15 mouse cellular contexts compared by ENCODE assay signal in the genomic region with DNA sequence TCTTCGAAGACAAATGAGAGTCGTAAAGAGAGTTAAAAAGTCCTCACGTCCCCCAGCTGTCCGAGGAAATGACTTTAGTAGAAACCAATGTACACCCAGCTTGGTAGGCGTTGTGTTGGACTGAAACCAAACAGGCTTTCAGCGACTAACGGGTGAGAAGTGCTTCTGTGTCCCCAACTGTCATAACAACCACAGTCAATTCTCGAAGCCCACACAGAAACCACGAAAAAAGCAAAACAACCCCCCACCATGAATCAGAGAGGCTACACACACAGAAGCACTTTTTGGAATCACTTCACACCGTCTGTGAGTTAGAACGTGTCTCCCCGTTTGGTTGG.
DNase-seq lines count a peak whose midpoint lies in the region; ATAC-seq and TF ChIP-seq lines count a peak whose summit lies in the region.
"Had no signal": no experiment of that assay in that cellular context is flagged by ENCODE, and none has a peak within 500 bp of the region (broad histone marks: within the 10 kb centered on the region; RNA-seq: fewer than 3 reads in every experiment).

No protein-coding gene starts in this region.

- no peak for ATAC-seq in intestine, embryonic 14.5 days (replicated peaks; ENCODE audit: low FRiP score, low TSS enrichment, low read depth)
- no peak for ATAC-seq in intestine, postnatal 0 days
- ATAC-seq in hindbrain, embryonic 13.5 days (ENCODE audit: low FRiP score), result no peak
- ATAC-seq: forebrain, embryonic 13.5 days; Patski had no signal

- H3K27ac ChIP-seq in intestine, embryonic 14.5 days (ENCODE audit: low read depth), result peak overlapping the region; percentile 47; the same call in 1 of the 2 replicates
- H3K27ac ChIP-seq in intestine, postnatal 0 days (ENCODE audit: low read depth, low read length), result no peak overlapping the region
- peak overlapping the region; percentile 79 for H3K27ac ChIP-seq in layer of hippocampus, adult 2 months
- H3K27ac ChIP-seq in hindbrain, embryonic 13.5 days, result no peak overlapping the region
- H3K27ac ChIP-seq: forebrain, embryonic 13.5 days; hindbrain, embryonic 15.5 days; liver, embryonic 15.5 days had no signal

- H3K4me1 ChIP-seq in intestine, embryonic 14.5 days (replicated peaks; ENCODE audit: control insufficient read depth, insufficient read depth, low read length), result 0 out of 2 replicates have a peak, but pooled peaks cover 13% of the 10 kb centered on the region
- no peaks in the 10 kb centered on the region for H3K4me1 ChIP-seq in intestine, postnatal 0 days (replicated peaks; ENCODE audit: control insufficient read depth, insufficient read depth, low read length)
- peaks cover 35% of the 10 kb centered on the region for H3K4me1 ChIP-seq in hindbrain, embryonic 13.5 days (replicated peaks)

- TF ChIP-seq CTCF in intestine, postnatal 0 days (IDR thresholded peaks at IDR 0.05; ENCODE audit: low read depth), result no peak
- TF ChIP-seq CTCF in layer of hippocampus, adult 2 months (conservative IDR thresholded peaks at IDR 0.05), result no peak

- no peaks in the 10 kb centered on the region for H3K27me3 ChIP-seq in intestine, embryonic 14.5 days (replicated peaks; ENCODE audit: control insufficient read depth, insufficient read depth, low read length)
- no peaks in the 10 kb centered on the region for H3K27me3 ChIP-seq in intestine, postnatal 0 days (replicated peaks; ENCODE audit: control insufficient read depth, insufficient read depth, low read length)
- H3K27me3 ChIP-seq in hindbrain, embryonic 13.5 days, result no peaks in the 10 kb centered on the region
- H3K27me3 ChIP-seq: forebrain, embryonic 13.5 days; hindbrain, embryonic 15.5 days; liver, embryonic 15.5 days; megakaryocyte, embryonic 14.5 days; Patski had no signal

- WGBS in intestine, embryonic 14.5 days, result 60% methylated on average over 12 of the region's 12 CpGs
- WGBS in intestine, postnatal 0 days, result 69% methylated on average over 12 of the region's 12 CpGs
- WGBS in hindbrain, embryonic 13.5 days, result 89% methylated on average over 12 of the region's 12 CpGs

- no peaks in the 10 kb centered on the region for H3K36me3 ChIP-seq in intestine, embryonic 14.5 days (ENCODE audit: control insufficient read depth, insufficient read depth, low read length)
- H3K36me3 ChIP-seq in intestine, postnatal 0 days (ENCODE audit: control insufficient read depth, insufficient read depth), result no peaks in the 10 kb centered on the region
- H3K36me3 ChIP-seq in hindbrain, embryonic 13.5 days, result no peaks in the 10 kb centered on the region
- H3K36me3 ChIP-seq: hindbrain, embryonic 15.5 days; liver, embryonic 15.5 days had no signal

- DNase-seq in intestine, embryonic 14.5 days (ENCODE audit: low spot score), result no peak
- peak; percentile 35 for DNase-seq in thymus, postnatal 0 days (ENCODE audit: low spot score)
- no peak for DNase-seq in thymus, postnatal 25 days
- peak; percentile 65 to 76 for DNase-seq in layer of hippocampus, adult 2 months (ENCODE audit: low spot score in 2 of 2)
- no peak for DNase-seq in urinary bladder, postnatal 10 days (ENCODE audit: low spot score)
- DNase-seq in adipocyte (ENCODE audit: low spot score), result no peak
- DNase-seq: adrenal gland, postnatal 10 days; right cerebral cortex, postnatal 4 days had no signal

- no peak overlapping the region for H3K4me2 ChIP-seq in intestine, embryonic 14.5 days (ENCODE audit: low read length)
- no peak overlapping the region for H3K4me2 ChIP-seq in intestine, postnatal 0 days (replicated peaks; ENCODE audit: low read depth)
- no peak overlapping the region for H3K4me2 ChIP-seq in hindbrain, embryonic 13.5 days
- H3K4me2 ChIP-seq: forebrain, embryonic 13.5 days; hindbrain, embryonic 15.5 days; liver, embryonic 15.5 days had no signal

- H3K9ac ChIP-seq in intestine, embryonic 14.5 days (ENCODE audit: low read length), result no peak overlapping the region
- no peak overlapping the region for H3K9ac ChIP-seq in intestine, postnatal 0 days (ENCODE audit: low read depth, low read length)
- no peak overlapping the region for H3K9ac ChIP-seq in hindbrain, embryonic 13.5 days
- H3K9ac ChIP-seq: forebrain, embryonic 13.5 days; hindbrain, embryonic 15.5 days; liver, embryonic 15.5 days had no signal

- H3K4me3 ChIP-seq in intestine, embryonic 14.5 days (ENCODE audit: low read depth, low read length), result no peak overlapping the region
- no peak overlapping the region for H3K4me3 ChIP-seq in intestine, postnatal 0 days (ENCODE audit: low read depth, low read length)
- no peak overlapping the region for H3K4me3 ChIP-seq in layer of hippocampus, adult 2 months
- no peak overlapping the region for H3K4me3 ChIP-seq in hindbrain, embryonic 13.5 days
- H3K4me3 ChIP-seq: forebrain, embryonic 13.5 days; hindbrain, embryonic 15.5 days; liver, embryonic 15.5 days; megakaryocyte, embryonic 14.5 days had no signal

- H3K9me3 ChIP-seq in intestine, embryonic 14.5 days (ENCODE audit: control insufficient read depth, low read length), result no peaks in the 10 kb centered on the region
- H3K9me3 ChIP-seq in intestine, postnatal 0 days (ENCODE audit: control insufficient read depth), result no peaks in the 10 kb centered on the region
- no peaks in the 10 kb centered on the region for H3K9me3 ChIP-seq in hindbrain, embryonic 13.5 days
- H3K9me3 ChIP-seq: forebrain, embryonic 13.5 days; hindbrain, embryonic 15.5 days; liver, embryonic 15.5 days; megakaryocyte, embryonic 14.5 days had no signal

Comparison
In these comparisons a context has a peak if more than half of its experiments do, and no peak if none do; other contexts are left out.
1. DNase-seq: peak in thymus, postnatal 0 days (single experiment) and layer of hippocampus, adult 2 months (2 of 2); none in intestine, embryonic 14.5 days (single experiment), thymus, postnatal 25 days (single experiment), urinary bladder, postnatal 10 days (single experiment) and adipocyte (single experiment).
2. H3K27ac ChIP-seq: peak in intestine, embryonic 14.5 days (single experiment) and layer of hippocampus, adult 2 months (single experiment); none in intestine, postnatal 0 days (single experiment) and hindbrain, embryonic 13.5 days (single experiment).